Mouse (Mus musculus) intestine, postnatal 0 days (tissue): ENCODE data around the gene Ccm2. TPM values are rescaled to one million over a fixed set of nuclear protein-coding genes. Genes with fewer than 3 reads are reported as not detected.

Source experiments
- ATAC-seq: fragments of 200-750 bp; cut with Nextera tagmentation; 2 replicates; pipeline ENCODE4 v1.8.0; 2017; ENCODE audit warnings: mild to moderate bottlenecking, moderate TSS enrichment, moderate library complexity
- H3K27ac ChIP-seq: fragments of 300-500 bp; sonication (generic); 2 replicates; pipeline ENCODE4 v1.5.1; 2014; ENCODE audit warnings: mild to moderate bottlenecking, low read depth, low read length, moderate library complexity
- H3K27me3 ChIP-seq: fragments of 300-500 bp; sonication (generic); replicated peaks from 2 replicates; pipeline ENCODE4 v1.6.1; 2014; ENCODE audit warnings: low read length, mixed read lengths; ENCODE audit not compliant: control insufficient read depth, insufficient read depth
- H3K36me3 ChIP-seq: fragments of 300-500 bp; sonication (generic); 2 replicates; pipeline ENCODE4 v1.6.1; 2014; ENCODE audit warnings: mild to moderate bottlenecking, moderate library complexity; ENCODE audit not compliant: control insufficient read depth, insufficient read depth
- H3K4me1 ChIP-seq: fragments of 300-500 bp; sonication (generic); replicated peaks from 2 replicates; pipeline ENCODE4 v1.6.1; 2014; ENCODE audit warnings: antibody characterized with exemption, low read length, mixed read lengths; ENCODE audit not compliant: control insufficient read depth, insufficient read depth
- H3K4me2 ChIP-seq: fragments of 300-500 bp; sonication (generic); replicated peaks from 2 replicates; pipeline ENCODE4 v1.6.1; 2014; ENCODE audit warnings: low read depth, mild to moderate bottlenecking, moderate library complexity
- H3K4me3 ChIP-seq: fragments of 300-500 bp; sonication (generic); 2 replicates; pipeline ENCODE4 v1.5.1; 2014; ENCODE audit warnings: low read depth, low read length
- H3K9ac ChIP-seq: fragments of 300-500 bp; sonication (generic); 2 replicates; pipeline ENCODE4 v1.6.1; 2014; ENCODE audit warnings: mild to moderate bottlenecking, low read depth, low read length
- H3K9me3 ChIP-seq: fragments of 300-500 bp; sonication (generic); 2 replicates; pipeline ENCODE4 v1.6.1; 2016; ENCODE audit warnings: mixed run types; ENCODE audit not compliant: control insufficient read depth
- CTCF ChIP-seq: sonication (generic); IDR thresholded peaks from 2 replicates; pipeline ENCODE4 v1.5.1; 2016; ENCODE audit warnings: low read depth, mild to moderate bottlenecking, control low read depth, antibody characterized with exemption, moderate library complexity
- WGBS: fragments of 180-500 bp; shearing (Covaris S2); extraction: QIAGEN DNeasy Blood & Tissue Kit; methylation state at CpG from one replicate; pipeline ENCODE4 v1.1.7; 2014; 5-methylcytosine and 5-hydroxymethylcytosine counted together
- polyA plus RNA-seq: library from polyadenylated mRNA; unstranded; fragments of >200 nt; fragmentation: Nextera tagmentation; extraction: Ambion mirVana; gene quantifications from 2 replicates; pipeline ENCODE4 v1.2.1, GENCODE M21; 2015

The Ccm2 gene
- polyA plus RNA-seq, 1 experiment from 2014 or later, result 37.2 TPM

DNA sequence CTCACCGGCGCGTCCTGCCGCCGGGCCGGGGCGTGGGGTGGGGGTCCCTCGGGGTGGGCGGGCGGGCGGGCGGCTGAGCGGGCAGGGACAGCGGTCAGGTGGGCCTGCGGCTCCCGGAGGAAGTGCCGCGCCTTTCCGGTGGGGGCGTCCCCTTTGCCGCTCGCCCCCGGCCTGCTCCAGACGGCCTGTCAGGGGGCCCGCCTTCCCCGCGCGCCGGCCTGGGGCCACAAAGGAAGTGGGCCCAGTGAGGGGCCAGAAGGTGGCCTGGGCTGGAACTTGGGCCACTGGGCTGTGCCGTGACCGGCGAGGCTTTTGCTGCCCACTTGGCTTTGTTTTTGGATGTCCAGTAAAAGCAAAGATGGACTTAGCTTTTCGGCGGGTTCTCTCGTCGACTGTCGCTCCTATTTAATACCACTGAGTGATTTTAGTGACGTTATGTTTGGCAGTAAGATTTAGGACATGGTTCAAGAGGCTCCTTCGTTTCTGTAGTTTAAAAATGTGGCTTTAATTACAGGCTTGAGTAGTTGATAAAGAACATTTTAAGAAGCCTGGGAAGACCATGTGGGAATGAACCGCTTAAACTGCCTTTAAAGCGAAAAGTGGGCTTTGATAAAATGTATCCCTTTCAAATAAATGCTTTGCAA is 472 bp downstream of the Ccm2 start:
- Histone ChIP-seq H3K4me1 (no peaks in the 10 kb centered on the region), H3K9ac (peak overlapping the region; percentile 90), H3K4me2 (peak overlapping the region; percentile 78), H3K4me3 (peak overlapping the region; percentile 72), H3K36me3 (no peaks in the 10 kb centered on the region), H3K27me3 (no peaks in the 10 kb centered on the region), H3K27ac (peak overlapping the region; percentile 99), H3K9me3 (no peaks in the 10 kb centered on the region)
- under 1% methylated on average over 30 of the region's 41 CpGs for WGBS
- TF ChIP-seq CTCF, result peak; percentile 19; the same call in 1 of the 2 replicates
- ATAC-seq, result peak; percentile 45

DNA sequence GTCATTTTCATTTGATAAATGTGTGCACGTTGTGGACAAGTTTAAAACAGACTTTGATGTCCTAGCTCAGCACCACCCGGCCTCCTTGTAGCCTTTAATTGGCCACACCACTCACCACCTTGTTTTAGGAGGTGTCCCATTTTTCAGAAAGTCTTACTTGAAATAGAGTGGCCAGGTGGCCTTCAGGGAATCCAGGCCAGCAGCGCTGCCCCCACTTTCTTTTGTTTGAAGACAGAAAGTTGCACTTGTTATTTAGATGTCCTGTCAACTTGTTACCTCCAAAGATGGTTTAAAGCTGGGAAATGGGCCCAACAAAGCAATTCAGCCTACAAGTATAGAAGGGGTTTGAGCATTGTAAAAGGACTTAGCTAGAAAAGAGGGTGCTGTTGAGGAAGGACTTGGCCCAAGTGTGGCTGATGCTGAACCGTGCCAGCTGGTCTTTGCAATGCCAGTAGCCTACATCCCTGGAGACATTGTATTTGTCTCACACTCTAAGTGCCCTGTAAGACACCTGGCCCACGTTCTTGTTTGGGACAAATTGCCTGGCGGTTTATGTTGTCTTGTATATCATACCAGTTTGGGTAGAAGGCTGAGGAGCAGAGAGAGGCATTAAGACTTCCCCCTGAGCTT is 1.1 kb downstream of the Ccm2 start:
- Histone ChIP-seq H3K27ac (peak overlapping the region; percentile 99; the same call in 1 of the 2 replicates), H3K9ac (0 out of 2 replicates have a peak overlapping the region, but pooled peaks have one; percentile 90), H3K27me3 (no peaks in the 10 kb centered on the region), H3K4me1 (no peaks in the 10 kb centered on the region), H3K9me3 (no peaks in the 10 kb centered on the region), H3K4me2 (peak overlapping the region; percentile 78), H3K4me3 (peak overlapping the region; percentile 72), H3K36me3 (no peaks in the 10 kb centered on the region)
- no peak for TF ChIP-seq CTCF
- ATAC-seq, result no peak
- WGBS, result 17% methylated on average over 6 of the region's 6 CpGs

DNA sequence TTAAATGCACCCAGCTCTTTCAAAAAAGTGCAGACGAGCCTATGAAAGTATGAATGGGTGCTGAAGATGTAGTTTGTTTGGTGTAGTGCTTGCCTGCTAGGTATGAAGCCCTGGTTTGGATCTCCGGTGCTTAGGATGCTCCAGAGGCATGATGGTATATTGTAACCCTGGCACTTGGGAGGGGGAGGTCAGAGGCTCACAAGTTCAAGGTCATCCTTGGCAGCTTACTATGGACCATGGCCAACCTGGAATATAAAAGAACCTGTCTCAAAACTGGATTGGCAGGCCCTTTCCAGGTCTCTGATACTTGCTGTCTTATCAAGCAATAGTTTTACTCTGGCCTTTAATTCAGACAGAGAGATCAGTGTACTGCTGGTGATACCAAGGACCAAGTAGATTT is 3.1 kb downstream of the Ccm2 start:
- Histone ChIP-seq H3K9ac (no peak overlapping the region), H3K36me3 (no peaks in the 10 kb centered on the region), H3K4me3 (no peak overlapping the region), H3K27me3 (no peaks in the 10 kb centered on the region), H3K9me3 (no peaks in the 10 kb centered on the region), H3K4me2 (no peak overlapping the region), H3K27ac (no peak overlapping the region), H3K4me1 (no peaks in the 10 kb centered on the region)
- no peak for ATAC-seq
- no peak for TF ChIP-seq CTCF
- whole genome bisulfite sequencing, result 92% methylated on average over 2 of the region's 2 CpGs

DNA sequence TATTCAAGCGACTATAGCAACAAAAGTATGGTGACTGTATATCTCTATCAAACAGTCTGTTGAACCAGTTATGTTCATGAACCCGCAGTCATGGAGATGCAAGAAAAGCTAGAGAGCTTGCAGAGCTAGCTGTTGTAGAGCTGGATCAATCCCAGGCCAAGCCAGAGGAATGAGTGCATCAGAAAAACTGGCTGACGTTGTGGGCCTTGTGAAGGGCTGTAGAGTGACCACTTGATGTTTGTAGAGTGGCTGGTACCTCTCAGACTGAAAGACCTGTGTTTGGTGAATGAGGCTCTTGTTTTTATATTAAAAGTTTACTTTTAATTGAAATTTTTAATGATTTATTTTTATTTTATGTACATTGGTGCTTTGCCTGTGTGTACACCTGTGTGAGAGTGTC is 3.5 kb downstream of the Ccm2 start:
- WGBS, result 86% methylated on average over 3 of the region's 3 CpGs
- Histone ChIP-seq H3K4me3 (no peak overlapping the region), H3K27me3 (no peaks in the 10 kb centered on the region), H3K9ac (no peak overlapping the region), H3K9me3 (no peaks in the 10 kb centered on the region), H3K4me1 (no peaks in the 10 kb centered on the region), H3K4me2 (no peak overlapping the region), H3K27ac (no peak overlapping the region), H3K36me3 (no peaks in the 10 kb centered on the region)
- no peak for TF ChIP-seq CTCF
- ATAC-seq, result no peak

DNA sequence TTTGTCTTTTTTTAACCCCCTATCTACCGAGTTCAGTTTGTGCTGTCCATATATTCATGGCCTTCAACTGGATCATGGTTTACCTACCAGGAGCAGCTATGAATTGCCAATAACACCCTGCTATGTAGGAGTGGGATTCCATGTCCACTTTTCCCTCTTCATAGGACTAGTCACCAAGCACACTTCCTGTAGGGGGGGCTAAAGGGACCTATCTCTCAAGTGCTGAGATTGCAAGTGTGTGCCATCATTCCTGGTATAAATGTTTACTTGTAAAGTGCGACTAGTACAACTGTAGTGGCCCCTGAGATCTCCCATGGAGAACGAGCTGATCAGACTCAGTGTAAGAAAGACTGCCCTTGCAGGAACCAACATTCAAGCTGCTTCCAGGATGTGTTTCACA is 11.5 kb downstream of the Ccm2 start:
- Histone ChIP-seq H3K27ac (no peak overlapping the region), H3K36me3 (0 out of 2 replicates have a peak, but pooled peaks cover 11% of the 10 kb centered on the region), H3K4me3 (no peak overlapping the region), H3K9me3 (no peaks in the 10 kb centered on the region), H3K9ac (no peak overlapping the region), H3K27me3 (no peaks in the 10 kb centered on the region), H3K4me1 (0 out of 2 replicates have a peak, but pooled peaks cover 4% of the 10 kb centered on the region), H3K4me2 (no peak overlapping the region)
- ATAC-seq, result no peak
- 69% methylated on average over 3 of the region's 3 CpGs for WGBS
- TF ChIP-seq CTCF, result peak; percentile 23; the same call in 1 of the 2 replicates

DNA sequence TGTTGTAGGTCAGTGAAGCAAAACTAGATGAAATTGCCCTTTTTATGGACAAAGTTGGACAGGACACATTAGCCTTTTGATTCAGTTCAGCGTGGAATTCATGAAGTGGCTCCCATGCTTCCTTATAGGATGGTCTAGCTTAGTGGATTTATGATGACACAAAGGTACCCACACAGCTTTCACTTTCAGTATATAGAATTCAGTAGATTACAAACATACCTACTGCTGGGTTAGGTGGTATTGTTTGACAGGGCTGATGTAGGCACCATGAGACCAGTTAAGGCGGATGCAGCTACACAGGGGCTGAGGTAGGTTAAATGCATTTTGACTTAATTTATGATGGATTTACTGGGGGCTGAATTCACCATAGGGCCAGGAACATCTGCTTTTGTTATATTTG is 13.3 kb downstream of the Ccm2 start:
- no peak overlapping the region for H3K9ac ChIP-seq
- ATAC-seq, result no peak
- no peak overlapping the region; the same call in 1 of the 2 replicates for H3K27ac ChIP-seq
- H3K4me2 ChIP-seq, result peak overlapping the region; percentile 3; the same call in 1 of the 2 replicates
- no peak overlapping the region for H3K4me3 ChIP-seq
- WGBS, result 90% methylated on average over 2 of the region's 2 CpGs
- no peak for TF ChIP-seq CTCF
- peaks cover 11% of the 10 kb centered on the region; the same call in 1 of the 2 replicates for H3K36me3 ChIP-seq
- no peaks in the 10 kb centered on the region for H3K9me3 ChIP-seq
- H3K4me1 ChIP-seq, result 0 out of 2 replicates have a peak, but pooled peaks cover 4% of the 10 kb centered on the region
- no peaks in the 10 kb centered on the region for H3K27me3 ChIP-seq
